Mouse (Mus musculus): ENCODE measurements around the gene Nrcam.

Nrcam gene

DNA sequence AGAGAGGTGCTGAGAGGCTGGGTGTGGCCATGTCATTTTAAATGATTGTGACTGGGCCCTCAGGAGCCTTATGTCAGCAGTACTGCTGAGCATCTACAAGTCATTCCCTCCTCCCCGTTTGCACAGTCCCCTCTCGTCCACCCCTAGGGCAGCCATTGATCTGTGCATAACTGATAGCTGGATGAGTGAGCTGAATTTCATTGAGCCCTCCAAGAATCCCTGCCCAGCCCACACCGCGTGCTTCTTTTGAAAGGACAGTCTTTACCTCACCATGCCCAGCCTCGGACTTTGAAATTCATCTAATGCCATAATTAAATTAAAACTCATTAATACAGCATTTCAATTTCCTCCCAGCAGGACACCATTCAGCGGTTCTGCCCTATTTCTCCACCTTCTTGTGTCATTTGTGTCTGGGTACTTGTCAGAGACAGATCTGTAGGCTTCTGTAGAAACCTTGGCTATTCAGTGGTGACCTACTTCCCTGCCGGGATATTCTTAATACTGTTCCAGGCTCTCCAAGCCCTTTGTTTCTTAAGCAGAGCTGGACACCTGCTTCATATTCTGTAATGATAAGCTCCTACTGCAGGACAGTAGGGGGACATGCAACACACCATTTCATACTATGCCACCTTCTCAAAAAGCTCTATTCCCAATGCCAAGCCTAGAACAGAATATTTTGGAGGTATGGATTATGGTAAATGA is 190.9 kb downstream of the Nrcam start:
- no peak for DNase-seq (ENCODE audit: low spot score)

DNA sequence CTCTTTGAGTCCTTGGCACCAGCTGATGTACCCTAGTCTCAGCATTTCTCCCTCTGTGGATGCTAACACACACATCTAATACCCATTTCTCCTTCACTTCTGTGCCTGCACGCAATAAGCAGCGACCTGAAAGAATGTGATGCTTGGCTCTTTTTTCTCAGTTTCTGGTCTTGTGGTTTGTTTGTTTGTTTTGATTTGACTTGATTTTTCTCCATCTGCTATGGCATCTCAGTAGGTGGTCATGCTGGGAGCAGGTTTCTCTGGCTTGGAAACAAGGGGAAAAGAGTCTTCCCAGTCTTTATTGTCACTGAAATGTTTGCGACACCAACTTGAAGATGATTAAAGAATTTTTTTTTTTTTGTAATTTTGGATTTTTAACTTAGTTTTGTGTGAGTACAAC is 192.8 kb downstream of the Nrcam start:
- no peak for DNase-seq (ENCODE audit: low spot score)

DNA sequence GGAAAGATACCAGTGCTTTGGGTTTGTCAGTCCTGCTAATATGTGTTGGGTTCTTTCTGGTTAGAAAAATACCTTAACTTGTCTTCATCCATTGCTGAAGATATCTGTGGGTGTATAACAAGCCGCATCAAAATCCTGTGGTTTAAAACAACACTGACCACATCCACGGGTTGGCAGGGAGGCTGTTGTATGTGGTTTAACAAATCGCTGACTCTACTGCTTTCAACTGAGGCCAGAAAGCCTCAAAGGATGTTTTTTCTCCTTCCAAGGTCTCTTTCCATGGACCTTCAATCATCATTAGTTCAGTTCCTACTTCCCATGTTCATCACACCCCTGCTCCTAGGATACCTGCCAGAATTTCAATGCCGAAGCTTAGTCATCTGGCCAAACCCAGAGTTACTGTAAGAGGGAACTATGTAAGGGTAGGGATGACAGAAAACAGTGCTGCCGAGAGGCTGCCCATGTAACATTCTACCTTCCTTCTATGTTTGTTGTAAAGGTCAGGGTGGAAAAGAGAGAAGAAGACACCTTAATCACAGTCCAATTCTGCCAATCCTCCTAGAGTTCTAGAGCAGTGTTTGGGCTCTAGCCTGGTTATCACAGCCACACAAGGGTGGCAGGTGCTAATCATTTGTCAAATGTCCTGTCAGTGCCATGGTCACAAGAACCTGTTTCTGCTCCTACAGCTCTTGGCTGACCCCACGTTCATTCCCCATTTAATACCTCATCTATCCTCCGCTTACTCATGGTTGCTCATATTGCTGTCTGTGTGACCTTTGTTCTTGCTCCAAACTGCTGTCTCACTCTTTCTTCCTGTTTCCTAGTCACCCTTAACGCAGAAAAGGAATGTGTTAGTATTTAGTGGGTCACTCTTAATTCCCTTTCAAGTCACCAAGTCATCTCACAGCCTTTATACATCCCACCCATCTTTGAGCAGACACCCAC is 196.2 kb downstream of the Nrcam start:
- DNase-seq (ENCODE audit: low spot score) = no peak

DNA sequence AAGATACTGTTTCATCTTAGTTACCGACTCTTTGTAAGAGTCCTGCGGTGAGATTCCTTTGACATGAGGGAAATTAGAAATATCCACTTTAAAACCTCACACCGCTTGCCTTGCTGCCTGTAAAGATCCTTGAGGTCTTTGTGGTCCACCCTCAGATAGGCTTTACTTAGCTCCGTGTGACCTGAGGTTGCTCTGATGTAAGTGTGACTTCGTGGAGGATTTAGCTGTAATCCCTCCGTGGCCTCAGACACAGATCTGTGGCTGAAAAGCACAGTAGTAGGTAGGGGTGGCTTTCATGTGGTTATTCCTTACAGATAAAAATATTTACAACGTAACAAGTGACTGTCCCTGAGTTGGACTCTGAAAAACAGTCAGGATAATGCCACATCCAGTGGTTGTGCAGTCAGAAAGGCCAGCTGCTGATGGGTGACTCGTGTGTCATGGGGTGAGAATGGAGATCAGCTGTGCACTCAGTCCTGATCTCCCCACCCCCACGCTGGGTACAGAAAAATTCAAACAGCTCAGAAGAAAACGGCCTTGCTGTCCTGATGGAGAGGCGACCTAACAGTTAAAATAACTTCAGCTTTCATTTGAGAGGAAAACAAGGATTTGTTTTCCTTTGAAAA is 199.8 kb downstream of the Nrcam start:
- no peak for DNase-seq (ENCODE audit: low spot score)

DNA sequence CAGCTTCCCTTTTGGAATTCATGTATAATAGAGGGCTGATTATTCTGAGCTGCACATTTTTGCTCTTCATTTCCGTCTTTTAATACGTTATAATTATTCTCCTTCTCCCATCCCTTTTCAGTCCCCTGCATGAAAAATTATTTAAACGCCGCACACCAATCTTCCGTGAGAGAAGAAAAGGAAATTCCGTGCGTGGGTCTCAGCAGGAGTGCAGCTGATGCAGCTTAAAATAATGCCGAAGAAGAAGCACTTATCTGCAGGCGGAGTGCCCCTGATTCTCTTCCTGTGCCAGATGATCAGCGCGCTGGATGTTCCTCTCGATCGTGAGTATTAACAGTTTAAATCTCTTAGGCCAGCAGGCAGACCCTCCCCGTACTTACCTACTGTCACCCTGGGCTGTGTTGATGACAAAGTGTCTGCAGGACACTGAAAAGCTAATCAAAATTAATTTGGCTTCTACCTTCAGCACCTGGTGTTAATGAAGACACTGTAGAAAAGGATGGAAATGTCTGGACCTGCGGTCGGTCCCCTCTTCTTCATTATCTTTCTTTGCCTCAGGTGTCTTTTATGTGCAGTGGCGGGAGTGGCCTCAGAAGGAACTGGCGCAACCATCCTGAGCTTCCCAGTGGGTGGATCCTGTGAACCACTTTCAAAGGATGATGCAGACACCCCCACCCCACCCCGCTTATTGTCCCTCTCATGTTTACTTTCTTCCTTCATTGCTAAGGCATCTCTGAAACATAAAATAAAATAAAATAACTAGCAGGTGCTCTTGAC is 203.8 kb downstream of the Nrcam start:
- DNase-seq (ENCODE audit: low spot score) = no peak

DNA sequence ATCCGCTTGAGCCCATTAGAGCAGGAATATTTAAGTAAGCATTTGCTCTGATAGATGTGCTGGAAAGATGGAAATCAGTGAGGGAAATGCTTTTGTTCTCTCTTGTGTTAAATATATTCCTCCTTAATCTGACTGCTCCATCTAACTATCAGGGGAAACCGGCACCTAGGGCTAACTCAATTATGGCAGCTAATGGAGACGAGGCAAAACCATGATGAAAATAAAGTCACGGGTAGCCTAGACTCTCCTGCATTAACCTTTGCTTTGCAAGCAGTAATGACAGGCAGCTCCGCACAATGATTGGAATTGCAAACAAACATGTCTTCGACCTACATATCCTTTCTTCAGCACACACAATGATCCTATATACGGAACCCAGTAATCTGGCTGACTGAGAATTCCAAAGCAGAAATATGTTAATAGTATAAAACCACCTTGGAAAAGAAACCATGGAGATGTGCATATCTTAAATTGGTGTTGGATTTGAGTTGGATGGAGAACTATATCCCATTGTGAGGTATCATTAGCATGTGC is 205.5 kb downstream of the Nrcam start:
- no peak for DNase-seq (ENCODE audit: low spot score)

DNA sequence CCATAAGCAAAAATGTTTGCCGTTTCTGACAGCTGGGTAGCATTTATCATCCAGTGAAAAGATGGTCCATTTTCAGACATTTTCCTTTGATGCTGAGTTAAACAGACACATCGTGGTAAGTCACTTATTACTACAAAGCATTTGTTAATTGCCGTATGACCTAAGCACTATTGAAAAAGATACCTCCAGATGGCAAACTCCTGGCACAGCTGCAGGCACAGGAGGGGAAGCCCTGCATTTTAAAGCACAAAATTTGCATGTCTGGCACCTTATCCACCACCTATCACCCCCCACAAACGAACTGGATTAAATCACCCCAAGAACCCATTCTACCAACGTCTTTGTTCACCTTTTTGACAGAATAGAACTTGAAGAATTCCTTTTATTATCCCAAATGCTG is 206.9 kb downstream of the Nrcam start:
- DNase-seq (ENCODE audit: low spot score) = no peak

DNA sequence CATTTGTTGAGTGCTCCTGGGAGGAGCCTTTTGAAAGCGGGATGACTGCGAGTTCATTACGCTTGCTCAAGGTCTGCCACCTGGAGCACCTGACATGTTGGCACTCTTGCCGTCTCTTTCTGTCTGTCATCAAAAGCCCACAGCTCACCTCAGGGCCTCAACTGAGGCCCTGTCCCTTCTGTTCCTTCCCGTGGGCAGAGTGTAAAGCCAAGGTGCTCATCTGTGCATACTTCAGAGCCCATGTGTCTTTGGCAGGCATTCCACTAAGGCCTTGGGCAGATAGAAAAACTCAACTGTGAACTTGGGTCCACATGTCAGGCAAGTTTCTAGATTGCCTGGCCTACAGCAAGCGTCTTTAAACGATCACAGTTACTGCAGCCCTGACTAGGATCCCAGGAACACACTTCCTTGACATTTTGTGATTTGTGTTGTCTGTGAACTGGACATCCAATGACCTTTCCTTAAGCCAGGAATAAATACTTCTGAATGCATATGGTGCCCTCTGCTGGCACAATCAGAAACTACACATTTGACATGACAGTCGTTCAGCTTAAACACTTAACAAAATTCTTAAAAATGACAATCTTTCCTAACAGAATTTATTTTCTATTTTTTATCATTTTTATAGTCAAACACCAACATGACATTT is 219.2 kb downstream of the Nrcam start:
- DNase-seq (ENCODE audit: low spot score) = peak; percentile 80

DNA sequence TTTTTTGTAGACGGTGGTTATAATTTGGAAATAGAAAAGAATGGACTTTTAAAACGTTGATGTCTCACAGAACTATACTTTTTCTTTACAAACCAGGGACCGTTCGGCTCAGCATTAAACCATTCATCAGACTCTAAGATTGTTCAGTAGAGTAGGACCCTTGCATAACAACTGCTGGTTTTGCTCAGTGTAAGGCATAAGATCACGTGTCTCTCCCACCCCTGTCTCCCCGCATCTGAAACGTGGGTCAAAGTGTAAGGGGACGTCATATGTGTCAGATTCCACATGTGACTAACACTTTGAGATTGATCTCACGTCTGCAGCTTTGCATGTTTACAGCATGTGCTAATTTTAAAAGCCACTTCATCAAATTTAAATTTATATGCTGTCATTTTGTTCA is 219.8 kb downstream of the Nrcam start:
- no peak for DNase-seq (ENCODE audit: low spot score)

DNA sequence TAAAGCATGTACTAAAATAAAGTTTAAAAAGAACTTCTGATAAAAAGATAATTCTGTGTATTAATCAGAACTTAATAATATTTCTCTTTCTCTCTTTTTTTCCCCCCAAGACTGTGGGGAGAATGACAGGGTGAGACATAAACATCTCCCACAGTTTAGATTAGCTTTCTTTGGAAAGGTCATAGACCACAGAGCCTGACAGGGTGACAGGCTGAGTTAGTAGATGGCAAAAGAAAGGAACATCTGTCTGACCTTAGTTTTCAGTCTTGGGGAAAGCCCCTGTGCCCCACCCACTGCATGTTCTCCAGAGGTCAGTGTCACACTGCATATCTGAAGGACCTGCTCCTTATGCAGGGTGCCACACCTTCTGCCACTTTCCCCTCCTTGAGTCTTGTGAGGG is 222.9 kb downstream of the Nrcam start:
- no peak for DNase-seq (ENCODE audit: low spot score)

DNA sequence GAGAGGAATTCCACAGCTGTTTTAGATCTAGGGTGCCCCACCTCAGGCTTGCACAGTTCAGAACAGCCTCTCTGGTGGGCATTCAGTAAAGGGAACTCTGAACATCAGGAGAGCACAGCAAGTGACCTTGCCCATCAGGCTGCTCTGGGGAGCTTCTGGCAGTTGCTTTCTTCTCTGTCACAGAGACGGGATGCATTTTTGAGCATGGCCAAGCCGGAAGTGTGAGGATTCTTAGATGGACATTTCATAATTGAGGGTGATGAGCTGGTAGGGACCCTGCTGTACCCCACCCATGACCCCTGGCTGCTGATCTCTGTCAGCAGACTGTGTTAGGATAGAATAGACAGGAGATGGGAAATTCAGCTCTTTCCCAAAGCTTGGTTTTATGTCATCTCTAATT is 225.4 kb downstream of the Nrcam start:
- DNase-seq (ENCODE audit: low spot score) = no peak

DNA sequence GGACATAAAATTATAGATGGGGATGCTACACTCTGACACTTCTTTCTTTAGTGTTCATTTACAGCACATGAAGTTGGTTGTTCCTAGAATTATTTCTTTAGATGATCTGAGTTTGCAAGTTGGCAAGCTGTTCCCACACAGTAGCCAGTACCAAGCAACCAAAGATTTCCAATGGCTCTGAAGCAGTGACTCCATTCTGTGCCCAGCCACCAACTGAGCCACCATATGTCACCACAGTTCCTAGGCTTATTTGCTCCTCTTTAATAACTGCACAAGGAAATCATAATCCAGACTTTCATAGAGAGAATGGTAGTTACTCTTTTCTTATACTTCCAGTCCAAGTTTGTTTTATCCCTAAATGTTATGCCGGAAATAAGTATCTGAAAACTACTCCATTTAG is 226.1 kb downstream of the Nrcam start:
- DNase-seq (ENCODE audit: low spot score) = no peak

DNA sequence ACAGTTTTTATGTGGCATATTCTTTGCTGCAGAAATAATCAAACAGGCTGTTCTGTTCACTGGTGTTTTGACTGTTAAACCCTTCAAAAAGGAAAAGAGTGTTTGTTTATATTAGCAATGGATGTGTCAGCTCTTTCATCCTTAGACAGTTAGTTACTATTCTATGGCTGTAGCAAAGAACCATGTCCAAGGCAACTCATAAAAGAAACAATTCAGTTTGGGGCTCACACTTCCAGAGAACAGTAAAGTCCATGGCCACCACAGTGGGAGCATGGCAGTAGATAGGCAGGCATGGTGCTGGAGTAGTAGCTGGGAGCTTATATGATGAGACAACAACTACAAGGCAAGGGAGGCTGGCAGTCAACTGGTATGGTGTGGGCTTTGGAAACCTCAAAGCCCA is 231.3 kb downstream of the Nrcam start:
- DNase-seq (ENCODE audit: low spot score) = no peak

DNA sequence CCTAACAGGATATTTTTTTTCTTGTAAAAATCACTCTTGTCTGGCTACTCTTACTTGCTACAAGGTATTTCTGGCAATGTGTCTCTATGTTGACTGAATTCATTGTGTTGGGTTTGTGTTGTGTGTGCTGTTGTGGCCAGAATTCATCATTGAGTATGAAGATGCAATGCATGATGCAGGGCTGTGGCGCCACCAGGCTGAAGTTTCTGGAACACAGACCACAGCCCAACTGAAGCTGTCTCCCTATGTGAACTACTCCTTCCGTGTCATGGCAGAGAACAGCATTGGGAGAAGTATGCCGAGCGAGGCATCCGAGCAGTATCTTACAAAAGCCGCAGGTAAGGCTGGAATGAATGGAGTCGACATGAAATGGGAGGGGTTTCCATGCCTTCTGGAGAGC is 241.4 kb downstream of the Nrcam start:
- no peak for DNase-seq (ENCODE audit: low spot score)

DNA sequence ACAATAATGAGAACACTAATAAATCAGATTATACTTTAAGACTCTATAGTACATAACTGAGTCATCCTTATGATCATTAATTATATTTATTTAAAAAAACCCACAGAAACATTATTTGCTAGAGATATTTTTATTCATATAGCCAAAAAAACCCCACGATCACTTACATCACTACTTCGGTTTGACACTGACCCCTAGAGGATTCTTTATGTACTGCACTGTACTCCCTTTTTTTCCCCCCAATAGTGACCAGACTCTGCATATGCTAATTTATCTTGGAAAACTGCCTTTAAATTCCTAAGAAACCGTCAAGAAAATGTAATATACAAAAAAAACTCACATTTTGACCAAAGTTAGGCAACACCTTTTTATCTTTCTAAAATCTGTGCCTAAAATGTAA is 244.0 kb downstream of the Nrcam start:
- peak; percentile 30 for DNase-seq (ENCODE audit: low spot score)

DNA sequence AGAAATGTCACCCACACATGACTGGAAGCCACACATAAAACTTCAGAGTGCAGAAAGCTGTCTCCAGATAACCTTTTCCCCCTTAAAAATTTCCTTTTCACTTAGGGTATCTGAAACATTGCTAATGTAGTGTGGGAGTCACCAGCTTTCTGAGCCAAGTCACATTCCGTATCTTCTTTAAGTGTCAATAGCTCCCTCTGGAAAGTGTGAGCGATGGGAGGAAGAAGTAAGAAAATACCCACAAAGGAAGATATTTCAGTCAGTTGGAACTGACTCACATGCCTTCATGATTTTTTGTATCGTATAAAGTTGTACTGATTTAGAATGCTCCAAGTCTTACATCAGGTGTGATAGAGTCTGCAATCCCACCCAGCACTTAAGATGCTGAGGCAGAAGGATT is 245.5 kb downstream of the Nrcam start:
- DNase-seq (ENCODE audit: low spot score) = no peak

DNA sequence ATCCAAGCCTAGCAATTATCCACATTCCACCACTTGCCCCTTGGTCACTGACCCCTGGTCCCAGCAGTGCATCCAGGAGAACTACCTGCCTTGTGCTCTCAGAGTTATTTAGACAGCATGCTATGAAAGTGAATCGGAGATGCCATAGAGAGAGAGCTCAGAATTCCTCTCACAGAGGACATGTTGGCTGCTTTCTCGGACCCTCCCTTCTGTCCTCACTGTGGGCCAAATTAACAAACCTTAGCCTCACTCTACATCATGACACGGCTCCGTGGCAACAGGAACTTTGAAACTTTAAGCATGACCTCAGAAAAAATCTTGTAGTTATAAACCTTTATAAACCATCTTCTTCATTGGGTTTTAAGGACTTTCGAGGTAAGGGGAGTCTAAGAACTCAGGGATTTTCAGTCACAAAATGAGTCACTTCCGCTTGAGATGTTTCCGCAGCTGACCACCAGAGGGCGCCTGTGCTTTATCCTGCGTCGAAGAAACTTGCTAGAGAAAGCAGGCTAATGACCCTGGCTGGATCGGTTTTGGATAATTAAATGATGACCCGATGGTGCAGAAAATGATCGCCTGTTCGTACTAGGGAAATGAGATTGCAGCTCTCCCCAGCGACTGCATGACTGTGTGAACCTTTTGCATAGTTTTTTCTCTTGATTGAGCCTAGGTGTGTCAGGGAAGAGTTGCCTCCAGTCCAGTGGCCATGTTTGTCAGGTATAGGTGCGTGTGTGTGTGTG is 272.9 kb downstream of the Nrcam start:
- peak; percentile 48 for DNase-seq (ENCODE audit: low spot score)

DNA sequence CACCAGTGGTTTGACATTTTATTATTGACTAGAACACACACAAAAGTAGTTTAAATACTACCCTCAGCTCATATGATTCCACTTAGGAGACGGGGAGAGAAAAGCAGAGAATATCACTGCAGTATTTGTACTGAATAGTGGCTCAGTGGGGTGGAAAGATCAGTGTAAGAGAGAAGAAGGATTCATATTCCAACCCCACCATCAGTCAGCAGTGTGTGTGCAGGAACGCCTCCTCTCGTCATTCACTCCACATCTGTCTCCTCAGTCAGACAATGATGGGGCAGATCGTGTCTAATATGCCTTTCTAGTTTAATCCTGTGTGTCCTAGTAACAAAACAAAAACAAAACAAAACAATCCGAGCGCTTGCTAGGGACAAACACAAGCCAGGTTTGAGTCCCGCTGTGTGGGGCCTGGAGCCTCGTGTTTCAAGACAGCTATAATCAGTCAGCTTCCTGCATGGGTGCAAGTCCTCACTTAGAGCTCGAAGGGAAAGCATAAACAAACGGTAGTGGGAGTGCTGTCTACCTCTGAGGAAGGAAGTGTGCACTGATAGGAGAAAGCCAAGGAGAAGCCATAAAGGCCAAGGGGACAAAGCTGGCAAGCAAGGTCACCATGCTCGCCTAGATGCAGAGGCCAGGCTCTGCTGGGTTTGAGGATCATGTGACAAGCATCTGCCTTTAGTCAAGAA is 273.7 kb downstream of the Nrcam start:
- no peak for DNase-seq (ENCODE audit: low spot score)

DNA sequence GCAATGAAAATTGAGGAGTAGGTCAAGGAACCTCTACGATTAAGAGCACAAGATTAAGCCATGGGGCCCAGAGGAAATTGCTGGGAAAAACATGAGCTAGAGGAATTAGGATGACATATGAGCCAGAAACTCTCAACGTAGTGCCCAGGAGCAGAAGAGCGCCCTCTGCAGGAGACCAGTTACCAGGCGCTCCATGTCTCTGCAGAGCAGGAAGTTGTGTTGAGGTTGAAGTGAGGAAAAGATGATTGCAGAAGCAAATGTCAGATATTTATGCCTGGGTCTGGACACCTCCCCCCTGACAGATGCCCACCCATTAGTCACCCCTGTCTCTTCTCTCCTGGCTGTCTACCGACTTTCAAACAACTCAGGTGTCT is 274.3 kb downstream of the Nrcam start:
- no peak for DNase-seq (ENCODE audit: low spot score)

DNA sequence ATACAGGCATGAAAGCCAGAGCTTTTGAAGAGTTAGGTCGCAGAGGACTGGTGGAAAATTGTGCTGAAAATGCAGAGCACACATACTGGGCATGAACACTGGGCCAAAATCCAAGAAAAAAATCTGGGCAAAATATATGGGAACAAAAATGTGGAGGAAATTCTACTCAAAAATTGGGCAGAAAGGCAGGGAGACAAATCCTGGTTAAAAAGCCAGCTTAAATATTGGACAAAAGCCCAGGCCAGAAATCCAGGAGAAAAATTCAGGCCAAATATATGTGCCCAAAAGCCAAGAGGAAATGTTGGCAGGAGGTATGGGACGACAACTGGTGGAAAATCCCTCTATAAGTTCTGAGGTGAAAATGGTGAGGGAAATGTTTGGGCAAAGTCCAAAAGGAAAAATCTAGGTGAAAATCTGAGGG is 288.3 kb downstream of the Nrcam start:
- no peak for DNase-seq (ENCODE audit: low spot score)
